Mouse (Mus musculus) liver, embryonic 12.5 days (tissue): ENCODE results near the gene Gm44790. TPM values are rescaled to one million over a fixed set of nuclear protein-coding genes. Genes with fewer than 3 reads are reported as not detected.
A peak's percentile ranks its signal among the peaks of the same experiment; 100 is the strongest.
"Not testable (repeated sequence)": the region's sequence is repeated elsewhere in the genome, so short reads cannot be mapped to it uniquely, and the experiment has no call there.

ENCODE experiments used
- ATAC-seq: fragments of 200-750 bp; cut with Nextera tagmentation; 2 replicates; pipeline ENCODE4 v1.8.0; 2017; ENCODE audit warnings: moderate number of reproducible peaks, mild to moderate bottlenecking, moderate library complexity
- H3K27ac ChIP-seq: fragments of 300-500 bp; sonication (generic); 2 replicates; pipeline ENCODE4 v1.5.1; 2016; ENCODE audit warnings: mild to moderate bottlenecking
- H3K27me3 ChIP-seq: fragments of 300-500 bp; sonication (generic); replicated peaks from 2 replicates; pipeline ENCODE4 v1.6.1; 2016; ENCODE audit warnings: mild to moderate bottlenecking, moderate library complexity
- H3K36me3 ChIP-seq: fragments of 300-500 bp; sonication (generic); 2 replicates; pipeline ENCODE4 v1.6.1; 2016; ENCODE audit warnings: mild to moderate bottlenecking, moderate library complexity
- H3K4me1 ChIP-seq: fragments of 300-500 bp; sonication (generic); 2 replicates; pipeline ENCODE4 v1.6.1; 2016
- H3K4me2 ChIP-seq: fragments of 300-500 bp; sonication (generic); 2 replicates; pipeline ENCODE4 v1.6.1; 2016; ENCODE audit warnings: mild to moderate bottlenecking, moderate library complexity
- H3K4me3 ChIP-seq: fragments of 300-500 bp; sonication (generic); 2 replicates; pipeline ENCODE4 v1.5.1; 2016; ENCODE audit warnings: mild to moderate bottlenecking, moderate library complexity
- H3K9ac ChIP-seq: fragments of 300-500 bp; sonication (generic); 2 replicates; pipeline ENCODE4 v1.6.1; 2016; ENCODE audit warnings: mild to moderate bottlenecking, moderate library complexity
- H3K9me3 ChIP-seq: fragments of 300-500 bp; sonication (generic); replicated peaks from 2 replicates; pipeline ENCODE4 v1.6.1; 2016; ENCODE audit warnings: mild to moderate bottlenecking, moderate library complexity
- WGBS: fragments of 180-500 bp; shearing (Covaris S2); methylation state at CpG from one replicate; pipeline ENCODE4 v1.1.7; 2016; ENCODE audit not compliant: insufficient replicate concordance; 5-methylcytosine and 5-hydroxymethylcytosine counted together
- polyA plus RNA-seq: library from polyadenylated mRNA; unstranded; fragments of >200 nt; fragmentation: Nextera tagmentation; extraction: Ambion mirVana; gene quantifications from 2 replicates; pipeline ENCODE4 v1.2.1, GENCODE M21; 2016

Gene Gm44790
- polyA plus RNA-seq, 1 experiment from 2014 or later = not detected

GRCm38 (mm10) chr6:86479311-86479710 is 52.9 kb downstream of the Gm44790 start:
- Histone ChIP-seq H3K9ac (no peak overlapping the region), H3K27me3 (no peaks in the 10 kb centered on the region), H3K36me3 (no peaks in the 10 kb centered on the region; the same call in 1 of the 2 replicates), H3K27ac (no peak overlapping the region; the same call in 1 of the 2 replicates), H3K9me3 (no peaks in the 10 kb centered on the region), H3K4me2 (no peak overlapping the region), H3K4me3 (no peak overlapping the region), H3K4me1 (peaks cover 48% of the 10 kb centered on the region)
- no peak for ATAC-seq
- WGBS = 57% methylated on average over 3 of the region's 3 CpGs

GRCm38 (mm10) chr6:86479816-86480188 is 53.3 kb downstream of the Gm44790 start:
- no peak overlapping the region for H3K4me3 ChIP-seq
- no peak for ATAC-seq
- no peak overlapping the region for H3K4me2 ChIP-seq
- H3K27ac ChIP-seq = peak overlapping the region; percentile 55
- no peaks in the 10 kb centered on the region for H3K9me3 ChIP-seq
- no peaks in the 10 kb centered on the region; the same call in 1 of the 2 replicates for H3K36me3 ChIP-seq
- H3K9ac ChIP-seq = no peak overlapping the region
- no peaks in the 10 kb centered on the region for H3K27me3 ChIP-seq
- H3K4me1 ChIP-seq = peaks cover 44% of the 10 kb centered on the region

- no peaks in the 10 kb centered on the region for H3K9me3 ChIP-seq
- H3K4me3 ChIP-seq = no peak overlapping the region
- H3K27ac ChIP-seq = peak overlapping the region; percentile 55
- H3K4me2 ChIP-seq = peak overlapping the region; percentile 44
- H3K9ac ChIP-seq = peak overlapping the region; percentile 56; the same call in 1 of the 2 replicates
- no peak for ATAC-seq
- H3K36me3 ChIP-seq = no peaks in the 10 kb centered on the region
- H3K4me1 ChIP-seq = peaks cover 40% of the 10 kb centered on the region
- WGBS = 31% methylated on average over 9 of the region's 9 CpGs
- H3K27me3 ChIP-seq = no peaks in the 10 kb centered on the region
These were observed 53.9 kb downstream of the Gm44790 start for GRCm38 (mm10) chr6:86480189-86480831.

GRCm38 (mm10) chr6:86481871-86482270 is 55.4 kb downstream of the Gm44790 start:
- H3K4me2 ChIP-seq = no peak overlapping the region
- H3K4me3 ChIP-seq = no peak overlapping the region
- H3K4me1 ChIP-seq = peaks cover 35% of the 10 kb centered on the region
- no peaks in the 10 kb centered on the region for H3K36me3 ChIP-seq
- WGBS = 59% methylated on average over 5 of the region's 5 CpGs
- no peak for ATAC-seq
- no peak overlapping the region for H3K27ac ChIP-seq
- no peak overlapping the region for H3K9ac ChIP-seq
- H3K27me3 ChIP-seq = no peaks in the 10 kb centered on the region
- no peaks in the 10 kb centered on the region for H3K9me3 ChIP-seq

GRCm38 (mm10) chr6:86485943-86486640 is 59.6 kb downstream of the Gm44790 start:
- ATAC-seq = no peak
- no peaks in the 10 kb centered on the region for H3K9me3 ChIP-seq
- no peak overlapping the region for H3K4me2 ChIP-seq
- peaks cover 21% of the 10 kb centered on the region for H3K4me1 ChIP-seq
- H3K27ac ChIP-seq = no peak overlapping the region
- H3K36me3 ChIP-seq = no peaks in the 10 kb centered on the region
- 66% methylated on average over 7 of the region's 7 CpGs for whole genome bisulfite sequencing
- no peak overlapping the region for H3K4me3 ChIP-seq
- no peak overlapping the region for H3K9ac ChIP-seq
- H3K27me3 ChIP-seq = no peaks in the 10 kb centered on the region

GRCm38 (mm10) chr6:86487358-86488148 is 61.1 kb downstream of the Gm44790 start:
- Histone ChIP-seq H3K36me3 (no peaks in the 10 kb centered on the region), H3K4me3 (peak overlapping the region; percentile 35), H3K9ac (peak overlapping the region; percentile 62), H3K4me1 (peaks cover 20% of the 10 kb centered on the region), H3K27me3 (no peaks in the 10 kb centered on the region), H3K4me2 (peak overlapping the region; percentile 64), H3K9me3 (no peaks in the 10 kb centered on the region), H3K27ac (peak overlapping the region; percentile 87)
- WGBS = 11% methylated on average over 24 of the region's 24 CpGs
- ATAC-seq = peak; percentile 90

GRCm38 (mm10) chr6:86488149-86488485 is 61.7 kb downstream of the Gm44790 start:
- peak overlapping the region; percentile 62 for H3K9ac ChIP-seq
- no peaks in the 10 kb centered on the region for H3K36me3 ChIP-seq
- peaks cover 22% of the 10 kb centered on the region for H3K4me1 ChIP-seq
- H3K27me3 ChIP-seq = no peaks in the 10 kb centered on the region
- H3K9me3 ChIP-seq = no peaks in the 10 kb centered on the region
- no peak overlapping the region for H3K4me3 ChIP-seq
- 45% methylated on average over 3 of the region's 3 CpGs for WGBS
- ATAC-seq = no peak
- peak overlapping the region; percentile 64 for H3K4me2 ChIP-seq
- peak overlapping the region; percentile 87 for H3K27ac ChIP-seq

- no peak for ATAC-seq
- Histone ChIP-seq H3K9me3 (no peaks in the 10 kb centered on the region), H3K4me2 (no peak overlapping the region), H3K4me1 (peaks cover 34% of the 10 kb centered on the region), H3K27me3 (no peaks in the 10 kb centered on the region), H3K27ac (no peak overlapping the region), H3K9ac (no peak overlapping the region), H3K36me3 (no peaks in the 10 kb centered on the region), H3K4me3 (no peak overlapping the region)
- WGBS = 81% methylated on average over 2 of the region's 2 CpGs
These were observed 63.5 kb downstream of the Gm44790 start for GRCm38 (mm10) chr6:86489945-86490344.

GRCm38 (mm10) chr6:86490413-86490812 is 64.0 kb downstream of the Gm44790 start:
- ATAC-seq, H3K4me3 ChIP-seq, H3K27ac ChIP-seq, H3K9me3 ChIP-seq, H3K36me3 ChIP-seq, H3K9ac ChIP-seq, H3K27me3 ChIP-seq, H3K4me2 ChIP-seq: not testable (repeated sequence)
- 84% methylated on average over 8 of the region's 8 CpGs for WGBS
- peaks cover 38% of the 10 kb centered on the region for H3K4me1 ChIP-seq

GRCm38 (mm10) chr6:86493469-86494263 is 67.2 kb downstream of the Gm44790 start:
- H3K27ac ChIP-seq = peak overlapping the region; percentile 30; the same call in 1 of the 2 replicates
- no peaks in the 10 kb centered on the region for H3K36me3 ChIP-seq
- WGBS = 25% methylated on average over 13 of the region's 13 CpGs
- H3K4me2 ChIP-seq = peak overlapping the region; percentile 24; the same call in 1 of the 2 replicates
- no peak overlapping the region for H3K9ac ChIP-seq
- peaks cover 42% of the 10 kb centered on the region for H3K4me1 ChIP-seq
- no peak overlapping the region for H3K4me3 ChIP-seq
- ATAC-seq = no peak
- no peaks in the 10 kb centered on the region for H3K27me3 ChIP-seq
- no peaks in the 10 kb centered on the region for H3K9me3 ChIP-seq

- 83% methylated on average over 7 of the region's 7 CpGs for WGBS
- Histone ChIP-seq H3K4me2 (no peak overlapping the region), H3K4me3 (no peak overlapping the region), H3K27ac (no peak overlapping the region), H3K36me3 (no peaks in the 10 kb centered on the region), H3K27me3 (no peaks in the 10 kb centered on the region), H3K9me3 (no peaks in the 10 kb centered on the region), H3K9ac (no peak overlapping the region), H3K4me1 (peaks cover 51% of the 10 kb centered on the region)
- no peak for ATAC-seq
These were observed 68.3 kb downstream of the Gm44790 start for GRCm38 (mm10) chr6:86494767-86495166.
